Mouse (Mus musculus) kidney, postnatal 0 days (tissue): ENCODE measurements around the gene Anapc11. TPM values are rescaled to one million over a fixed set of nuclear protein-coding genes. Genes with fewer than 3 reads are reported as not detected.

Source experiments
- ATAC-seq: fragments of 200-750 bp; cut with Nextera tagmentation; replicated peaks from 2 replicates; pipeline ENCODE4 v1.8.0; 2017; ENCODE audit warnings: low read depth, moderate number of reproducible peaks, moderate TSS enrichment, moderate library complexity; ENCODE audit not compliant: low FRiP score
- DNase-seq: peaks from one replicate; pipeline ENCODE4 v3.0.0-alpha.2; 2016; ENCODE audit warnings: low spot score
- H3K27ac ChIP-seq: fragments of 300-500 bp; sonication (generic); 2 replicates; pipeline ENCODE4 v1.5.1; 2014; ENCODE audit warnings: mild to moderate bottlenecking
- H3K27me3 ChIP-seq: fragments of 300-500 bp; sonication (generic); 2 replicates; pipeline ENCODE4 v1.6.1; 2014; ENCODE audit warnings: low read length, mixed read lengths; ENCODE audit not compliant: insufficient read depth
- H3K36me3 ChIP-seq: fragments of 300-500 bp; sonication (generic); 2 replicates; pipeline ENCODE4 v1.6.1; 2014; ENCODE audit warnings: low read length, mixed read lengths; ENCODE audit not compliant: insufficient read depth
- H3K4me1 ChIP-seq: fragments of 300-500 bp; sonication (generic); replicated peaks from 2 replicates; pipeline ENCODE4 v1.6.1; 2014; ENCODE audit warnings: antibody characterized with exemption, low read length, mixed read lengths; ENCODE audit not compliant: insufficient read depth
- H3K4me2 ChIP-seq: fragments of 300-500 bp; sonication (generic); 2 replicates; pipeline ENCODE4 v1.6.1; 2014; ENCODE audit warnings: mild to moderate bottlenecking, low read length, moderate library complexity, mixed read lengths
- H3K4me3 ChIP-seq: fragments of 300-500 bp; sonication (generic); replicated peaks from 2 replicates; pipeline ENCODE4 v1.5.1; 2014; ENCODE audit warnings: low read depth, low read length
- H3K9ac ChIP-seq: fragments of 300-500 bp; sonication (generic); 2 replicates; pipeline ENCODE4 v1.6.1; 2014; ENCODE audit warnings: low read depth, low read length
- H3K9me3 ChIP-seq: fragments of 300-500 bp; sonication (generic); replicated peaks from 2 replicates; pipeline ENCODE4 v1.6.1; 2016; ENCODE audit warnings: low read length, inconsistent platforms, mixed read lengths
- CTCF ChIP-seq: IDR thresholded peaks from 2 replicates; pipeline ENCODE4 v1.5.1; 2016; ENCODE audit warnings: antibody characterized with exemption, low read depth, mild to moderate bottlenecking, moderate library complexity
- WGBS: fragments of 180-500 bp; shearing (Covaris S2); extraction: QIAGEN DNeasy Blood & Tissue Kit; methylation state at CpG from one replicate; pipeline ENCODE4 v1.1.7; 2014; 5-methylcytosine and 5-hydroxymethylcytosine counted together
- polyA plus RNA-seq: library from polyadenylated mRNA; unstranded; fragments of >200 nt; fragmentation: Nextera tagmentation; extraction: Ambion mirVana; gene quantifications from 2 replicates; pipeline ENCODE4 v1.2.1, GENCODE M21; 2015

Anapc11 gene
- polyA plus RNA-seq, 1 experiment from 2014 or later = 159 TPM

GRCm38 (mm10) chr11:120630881-120631725, 32.9 kb downstream of the Anapc11 start:
- H3K9ac ChIP-seq = peak overlapping the region; percentile 86; the same call in 1 of the 2 replicates
- DNase-seq = no peak
- ATAC-seq = no peak

GRCm38 (mm10) chr11:120631726-120632448, 33.7 kb downstream of the Anapc11 start:
- H3K36me3 ChIP-seq = peaks cover 15% of the 10 kb centered on the region
- H3K27ac ChIP-seq = peak overlapping the region; percentile 95
- H3K4me3 ChIP-seq = peak overlapping the region; percentile 99
- peak overlapping the region; percentile 86 for H3K9ac ChIP-seq
- H3K4me1 ChIP-seq = peaks cover 20% of the 10 kb centered on the region
- WGBS = 47% methylated on average over 4 of the region's 4 CpGs
- no peak for TF ChIP-seq CTCF
- H3K4me2 ChIP-seq = peak overlapping the region; percentile 96
- no peaks in the 10 kb centered on the region for H3K9me3 ChIP-seq
- DNase-seq = no peak
- no peak for ATAC-seq
- H3K27me3 ChIP-seq = no peaks in the 10 kb centered on the region

More at GRCm38 (mm10) chr11:120630881-120631725, 32.9 kb downstream of the Anapc11 start:
- peaks cover 15% of the 10 kb centered on the region for H3K36me3 ChIP-seq
- H3K9me3 ChIP-seq = no peaks in the 10 kb centered on the region
- H3K4me3 ChIP-seq = peak overlapping the region; percentile 99; the same call in 1 of the 2 replicates
- H3K4me2 ChIP-seq = peak overlapping the region; percentile 96
- no peak for TF ChIP-seq CTCF
- WGBS = 25% methylated on average over 7 of the region's 7 CpGs
- peak overlapping the region; percentile 95 for H3K27ac ChIP-seq
- H3K4me1 ChIP-seq = peaks cover 20% of the 10 kb centered on the region
- H3K27me3 ChIP-seq = no peaks in the 10 kb centered on the region

DNA sequence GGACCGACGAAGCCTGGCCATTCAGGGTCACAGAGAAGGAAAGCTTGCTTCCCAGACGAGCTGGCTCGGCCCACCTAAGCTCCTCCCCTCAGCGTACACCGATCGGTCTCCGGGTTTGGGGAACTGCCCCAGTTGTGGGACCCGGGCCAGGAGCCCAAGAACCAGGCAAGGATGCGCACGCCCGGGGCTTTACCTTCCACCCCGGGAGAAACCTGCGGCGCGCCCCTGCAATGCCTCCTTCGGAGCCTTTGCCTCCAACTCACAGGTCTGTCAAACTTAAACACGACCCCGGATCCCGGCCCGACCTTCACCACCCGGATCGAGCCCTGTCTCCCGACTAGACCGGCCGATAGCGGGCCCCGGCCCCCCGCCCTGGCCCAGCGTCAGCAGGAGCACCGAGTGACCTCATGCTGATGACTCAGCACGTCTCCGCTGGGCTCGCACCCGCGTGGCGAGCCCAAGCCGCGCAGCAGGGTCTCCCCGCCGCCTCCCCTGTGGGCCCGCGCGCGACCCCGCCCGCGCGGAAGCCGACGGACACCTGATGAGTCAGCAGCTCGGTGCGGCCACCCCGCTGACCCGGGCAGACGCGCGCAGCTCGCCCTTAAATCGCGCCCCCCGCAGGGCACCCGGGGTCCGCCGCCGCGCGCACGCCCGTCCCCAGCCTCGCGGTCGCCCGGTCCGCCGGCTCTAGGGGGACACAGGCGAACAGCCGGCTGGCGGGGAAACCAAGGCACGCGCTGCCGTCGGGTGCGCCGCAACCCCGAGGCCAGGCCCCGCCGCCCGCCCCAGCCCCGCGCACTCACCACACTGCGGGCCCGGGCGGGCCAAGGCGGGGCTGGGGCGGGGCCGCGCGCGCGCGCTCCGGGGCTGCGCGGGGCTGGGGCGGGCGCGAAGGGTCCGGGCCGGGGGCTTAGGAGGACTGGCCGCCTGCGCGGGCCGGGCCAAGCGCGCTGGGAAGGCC, 34.6 kb downstream of the Anapc11 start:
- ATAC-seq = peak; percentile 70
- no peak for TF ChIP-seq CTCF
- Histone ChIP-seq H3K9ac (peak overlapping the region; percentile 86), H3K27ac (peak overlapping the region; percentile 95), H3K4me3 (peak overlapping the region; percentile 99), H3K9me3 (no peaks in the 10 kb centered on the region), H3K4me1 (peaks cover 20% of the 10 kb centered on the region), H3K4me2 (peak overlapping the region; percentile 96), H3K27me3 (no peaks in the 10 kb centered on the region), H3K36me3 (peaks cover 8% of the 10 kb centered on the region; the same call in 1 of the 2 replicates)
- DNase-seq = peak; percentile 71
- WGBS = under 1% methylated on average over 105 of the region's 116 CpGs

DNA sequence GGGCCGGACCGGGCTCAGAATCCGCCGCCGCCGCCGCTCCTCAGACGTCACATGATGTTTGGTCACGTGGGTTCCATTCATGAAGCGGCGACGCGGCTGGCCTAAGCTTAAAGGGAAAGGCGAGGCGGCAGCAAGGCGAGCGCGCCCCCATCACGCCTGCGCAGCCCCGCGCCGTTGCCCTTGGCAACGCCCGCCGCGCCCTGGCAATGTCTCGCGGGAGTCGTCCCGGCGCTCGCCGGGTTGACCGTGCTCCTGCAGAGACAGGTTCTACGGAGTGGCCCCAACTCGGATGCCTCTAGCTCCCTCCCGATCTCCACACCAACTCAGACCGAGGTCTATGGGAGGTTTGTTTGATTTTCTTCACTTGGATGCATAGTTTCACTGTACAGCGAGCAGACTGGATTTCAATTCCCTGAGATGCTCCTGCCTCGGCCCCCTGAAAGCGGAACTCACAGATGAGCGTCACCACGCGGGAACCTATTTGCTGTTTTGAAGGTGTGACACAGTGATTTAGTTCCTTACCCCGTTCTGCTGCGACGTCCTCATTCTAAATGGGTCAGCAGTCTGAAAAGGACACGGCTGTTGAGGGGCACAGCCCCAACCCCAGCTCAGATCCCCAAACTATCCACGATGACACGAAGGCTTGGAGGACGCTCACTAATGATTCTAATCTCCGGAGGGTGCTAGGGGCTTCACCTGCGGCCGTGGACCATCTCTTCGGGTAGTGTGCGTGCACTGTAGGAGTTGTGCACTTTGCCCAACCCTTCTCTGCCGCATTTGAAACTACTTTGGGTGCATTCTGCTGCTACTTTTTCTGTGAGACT, 35.5 kb downstream of the Anapc11 start, which contains the start of gene Mafg:
Gene Mafg, minus strand, starts transcription at position 81 of the 824 bp plus-strand sequence.
- ATAC-seq = peak; percentile 81
- peaks cover 20% of the 10 kb centered on the region for H3K4me1 ChIP-seq
- TF ChIP-seq CTCF = no peak

DNA sequence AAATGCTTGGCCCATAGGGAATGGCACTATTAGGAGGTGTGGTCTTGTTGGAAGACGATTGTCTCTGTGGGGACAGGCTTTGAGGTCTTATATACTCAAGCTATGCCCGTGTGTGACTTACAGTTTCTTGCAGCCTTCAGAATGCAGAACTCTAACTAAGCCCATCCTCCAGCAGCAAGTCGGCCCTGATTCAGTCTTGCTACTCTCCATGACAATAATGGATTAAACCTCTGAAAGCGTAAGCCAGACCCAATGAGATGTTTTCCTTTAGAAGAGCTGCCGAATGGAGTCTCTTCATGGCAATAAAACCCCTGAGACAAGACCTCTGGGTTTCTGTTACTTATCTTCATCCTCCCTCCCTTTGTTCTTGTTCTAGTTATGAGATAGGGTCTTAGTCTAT, 36.6 kb downstream of the Anapc11 start:
- H3K27me3 ChIP-seq = no peaks in the 10 kb centered on the region
- no peak for DNase-seq
- no peak overlapping the region for H3K4me2 ChIP-seq
- 82% methylated on average over 5 of the region's 5 CpGs for WGBS
- H3K36me3 ChIP-seq = no peaks in the 10 kb centered on the region
- H3K27ac ChIP-seq = no peak overlapping the region
- TF ChIP-seq CTCF = no peak
- H3K9ac ChIP-seq = no peak overlapping the region
- no peaks in the 10 kb centered on the region for H3K9me3 ChIP-seq
- no peak overlapping the region for H3K4me3 ChIP-seq
- H3K4me1 ChIP-seq = peaks cover 16% of the 10 kb centered on the region
- no peak for ATAC-seq

More for the DNA sequence above, 35.5 kb downstream of the Anapc11 start, which contains the start of gene Mafg:
- no peaks in the 10 kb centered on the region for H3K9me3 ChIP-seq
- H3K4me3 ChIP-seq = peak within 1 kb of the TSS; percentile 99
- DNase-seq = peak; percentile 98
- peak within 1 kb of the TSS; percentile 95 for H3K27ac ChIP-seq
- H3K4me2 ChIP-seq = peak within 1 kb of the TSS; percentile 96
- peak within 1 kb of the TSS; percentile 86 for H3K9ac ChIP-seq
- no peaks in the 10 kb centered on the region for H3K27me3 ChIP-seq
- H3K36me3 ChIP-seq = peaks cover 5% of the 10 kb centered on the region; the same call in 1 of the 2 replicates
- WGBS = 14% methylated on average over 58 of the region's 58 CpGs
